Mouse (Mus musculus) urinary bladder, postnatal 25 days (tissue): Measurements from ENCODE around the gene Pfkl.
A peak's percentile ranks its signal among the peaks of the same experiment; 100 is the strongest.
"Not testable (repeated sequence)": the region's sequence is repeated elsewhere in the genome, so short reads cannot be mapped to it uniquely, and the experiment has no call there.

Source experiments
- DNase-seq: peaks from one replicate; pipeline ENCODE4 v3.0.0; 2022; ENCODE audit warnings: low spot score

The Pfkl gene

DNA sequence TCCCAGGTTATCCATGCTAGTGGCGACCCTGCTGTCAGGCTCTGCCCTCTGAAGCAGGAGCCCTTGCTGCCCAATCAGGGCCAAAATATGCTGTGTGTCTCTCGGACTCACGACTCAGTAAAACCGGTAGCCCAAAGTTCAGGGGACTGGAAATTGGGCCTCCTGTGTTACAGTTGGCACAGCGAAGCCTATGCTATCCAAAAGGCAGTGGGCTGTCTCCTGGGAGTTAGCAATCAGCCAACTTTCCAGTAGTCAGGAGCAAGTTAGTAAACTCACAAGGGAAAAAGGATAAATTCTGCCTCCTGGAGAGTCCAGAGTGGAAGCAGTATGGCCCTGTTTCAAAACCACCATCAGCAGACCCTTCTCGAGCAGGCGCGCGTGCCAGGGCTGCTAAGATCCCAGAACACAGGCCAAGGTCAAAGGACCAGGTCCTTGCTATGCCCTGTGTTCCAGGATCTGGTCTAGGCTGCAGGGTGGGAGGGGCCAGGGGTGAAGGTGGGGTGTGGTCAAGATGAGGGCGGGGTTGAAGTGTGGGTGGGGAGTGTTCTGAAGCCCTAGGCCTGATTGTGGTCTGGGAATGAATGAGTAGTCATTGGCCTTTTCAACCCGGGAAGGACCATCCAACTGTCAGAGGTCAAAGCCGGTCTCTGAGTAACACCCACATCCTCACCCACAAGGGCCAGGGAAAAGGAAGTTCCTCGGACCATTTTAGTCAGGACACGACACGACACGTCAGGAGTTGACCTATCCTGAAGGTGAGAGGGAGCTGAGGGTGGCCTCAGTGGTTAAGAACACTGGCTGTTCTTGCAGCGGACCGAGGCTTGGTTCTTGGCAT, 3.0 kb upstream of the Pfkl start:
- no peak for DNase-seq

DNA sequence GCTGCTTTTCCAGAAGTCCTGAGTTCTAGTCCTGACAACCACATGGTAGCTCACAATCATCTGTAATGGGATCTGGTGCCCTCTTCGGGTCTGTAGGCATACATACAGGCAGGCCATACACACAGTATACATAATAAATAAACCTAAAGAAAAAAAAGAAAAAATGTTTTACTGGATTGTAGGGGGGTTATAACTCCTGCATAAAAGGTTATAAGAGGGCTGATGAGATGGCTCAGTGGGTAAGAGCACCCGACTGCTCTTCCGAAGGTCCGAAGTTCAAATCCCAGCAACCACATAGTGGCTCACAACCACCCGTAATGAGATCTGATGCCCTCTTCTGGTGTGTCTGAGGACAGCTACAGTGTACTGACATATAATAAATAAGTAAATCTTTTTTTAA, 1.2 kb upstream of the Pfkl start:
- DNase-seq = not testable (repeated sequence)

DNA sequence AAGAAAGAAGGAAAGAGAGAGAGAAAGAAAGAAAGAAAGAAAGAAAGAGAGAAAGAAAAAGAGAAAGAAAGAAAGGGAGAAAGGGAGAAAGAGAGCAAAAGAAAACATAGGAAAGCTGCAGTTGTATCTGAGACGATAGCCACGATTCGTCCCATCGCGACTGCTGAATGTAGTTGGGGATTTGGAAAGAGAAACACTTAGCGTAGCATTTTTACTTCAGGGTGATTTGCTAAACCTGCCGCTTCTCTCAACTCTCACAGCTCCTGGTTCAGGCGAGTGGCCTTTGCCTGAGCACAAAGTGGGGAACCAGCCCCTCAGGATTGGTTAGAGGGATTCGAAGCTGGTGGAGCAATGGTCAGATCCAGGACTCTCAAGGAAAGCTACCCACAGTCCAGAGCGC, 452 bp upstream of the Pfkl start:
- DNase-seq = no peak

DNA sequence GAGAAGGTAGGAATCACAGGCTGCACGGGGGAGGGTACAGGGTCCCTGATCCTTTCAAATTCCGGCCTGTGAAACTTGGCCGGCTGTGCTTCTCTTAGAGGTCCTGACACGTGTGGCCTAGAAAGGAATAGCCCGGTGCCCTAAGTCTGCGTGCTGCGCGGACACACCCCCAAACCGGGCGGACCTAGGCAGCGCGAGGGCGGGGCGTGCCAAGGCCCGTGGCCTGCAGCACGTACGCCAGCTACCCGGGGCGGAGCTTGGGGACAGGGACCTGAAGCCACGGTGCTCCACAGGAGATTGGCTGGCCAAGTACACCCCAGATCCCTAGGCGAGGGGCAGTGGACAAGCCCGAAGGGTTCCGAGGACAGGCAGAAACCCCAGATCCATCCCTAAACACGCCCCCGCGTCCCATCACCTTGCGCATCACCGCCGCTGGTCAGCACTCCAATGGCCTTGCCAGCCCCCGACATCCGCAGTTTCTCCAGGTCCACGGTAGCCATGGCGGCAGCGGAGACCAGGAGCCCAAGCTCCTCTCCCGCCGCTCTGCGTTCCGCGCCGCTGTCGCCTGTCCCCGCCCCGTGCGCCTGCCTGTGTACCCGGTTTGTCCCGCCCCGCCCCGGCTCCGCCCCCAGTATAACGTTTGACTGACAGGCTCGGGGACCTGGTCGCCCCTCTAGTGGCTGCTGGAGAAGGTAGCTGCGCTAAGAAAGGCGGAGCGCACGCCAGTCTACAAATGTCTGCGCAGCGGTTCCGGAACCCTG, 519 bp downstream of the Pfkl start:
- peak; percentile 89 for DNase-seq

DNA sequence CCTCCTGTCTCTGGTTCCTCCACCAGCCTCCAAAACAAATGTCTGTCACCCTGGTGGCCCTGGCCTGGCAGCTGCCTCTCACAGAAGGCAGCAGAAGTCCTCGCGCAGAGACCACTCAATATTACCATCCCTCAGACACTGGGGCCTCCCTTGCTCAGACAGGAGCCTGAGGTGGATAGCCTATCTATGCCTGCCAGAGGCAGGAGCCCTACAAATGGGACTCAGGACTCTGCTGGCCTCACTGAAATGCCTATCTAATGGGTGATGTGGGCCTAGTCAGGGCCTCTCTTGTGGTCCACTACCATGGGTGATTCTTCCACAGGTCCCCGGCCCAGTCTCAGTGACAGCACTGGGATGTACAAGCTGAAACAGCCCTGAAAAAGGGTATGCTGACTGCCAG, 1.7 kb downstream of the Pfkl start:
- DNase-seq = no peak

DNA sequence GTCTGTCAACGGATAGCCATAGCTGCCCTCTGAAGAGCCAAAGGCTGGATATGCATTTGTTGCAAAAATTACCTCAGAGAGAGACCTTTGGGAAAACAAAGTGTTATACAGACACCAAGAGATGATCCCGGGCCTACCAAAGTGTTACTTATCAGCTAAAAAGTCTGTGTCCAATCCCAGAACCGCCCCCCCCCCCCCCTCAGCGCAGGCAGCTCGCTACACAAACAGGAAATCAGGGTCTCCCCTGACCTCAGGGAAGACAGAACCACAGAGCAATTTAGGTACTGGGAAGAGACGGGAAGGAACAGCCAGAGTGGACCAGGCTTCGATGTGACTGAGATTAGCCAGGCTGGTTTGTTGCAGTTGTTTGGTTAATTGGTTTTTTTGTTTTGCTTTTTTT, 2.7 kb downstream of the Pfkl start:
- no peak for DNase-seq

DNA sequence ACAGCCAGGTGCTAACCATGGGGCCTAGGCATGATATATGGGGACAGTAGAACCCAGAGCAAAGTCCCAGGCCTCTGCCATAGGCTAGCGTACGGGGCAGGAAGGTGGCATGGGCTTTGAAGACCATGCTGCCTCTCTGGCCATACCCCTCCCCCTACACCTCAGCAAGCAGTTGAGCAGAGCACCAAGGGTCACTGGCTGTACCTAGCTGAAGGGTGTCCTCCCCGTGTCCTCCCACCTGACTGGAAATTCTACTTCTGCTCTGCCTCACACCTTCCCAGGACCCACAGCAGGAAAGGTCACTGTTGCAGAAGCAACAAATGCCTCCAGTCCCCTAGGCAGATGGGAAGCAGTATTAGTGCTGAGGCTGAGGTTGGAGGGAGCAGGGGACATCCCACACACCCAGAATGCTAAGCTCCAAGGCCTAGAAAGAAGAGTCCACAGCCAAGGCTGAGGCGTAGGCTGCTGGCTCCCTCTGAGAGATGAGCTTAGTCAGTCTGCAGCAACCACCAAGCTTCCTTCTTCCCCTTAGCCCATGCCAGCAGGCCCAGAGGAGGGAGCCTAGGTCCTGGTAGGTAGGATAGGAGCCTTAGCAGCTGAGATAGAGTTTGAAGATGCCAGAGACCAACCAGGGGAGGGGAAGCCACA, 4.0 kb downstream of the Pfkl start:
- DNase-seq = no peak

DNA sequence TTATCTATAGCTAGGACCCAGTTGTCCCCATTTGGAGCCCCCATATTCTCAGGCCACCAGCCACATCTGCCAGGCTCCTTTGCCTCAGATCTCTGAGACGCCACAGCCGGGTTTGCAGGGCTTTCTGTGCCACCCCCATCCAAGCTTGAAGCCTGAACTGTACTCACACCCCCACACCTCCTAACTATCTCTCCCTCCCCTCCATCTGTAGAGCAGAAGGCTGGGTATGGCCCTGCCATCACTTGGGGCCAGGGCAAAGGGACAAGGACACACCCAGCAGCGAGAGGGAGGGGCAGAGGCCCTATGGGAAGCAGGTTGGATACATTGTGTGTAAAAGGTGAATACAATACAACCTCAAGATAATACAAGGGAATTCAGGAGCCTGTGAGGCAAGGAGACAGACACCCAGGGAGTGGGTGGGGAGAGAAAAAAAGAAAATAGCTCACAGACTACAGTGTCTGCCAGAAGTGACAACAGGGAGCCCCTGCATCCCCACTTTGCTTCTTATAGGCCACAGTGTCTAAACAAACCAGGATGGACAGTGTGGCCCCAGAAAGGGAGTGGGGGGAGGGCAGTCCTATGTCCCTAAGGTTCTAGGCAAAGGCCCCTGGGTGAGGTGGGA, 5.3 kb downstream of the Pfkl start:
- no peak for DNase-seq

DNA sequence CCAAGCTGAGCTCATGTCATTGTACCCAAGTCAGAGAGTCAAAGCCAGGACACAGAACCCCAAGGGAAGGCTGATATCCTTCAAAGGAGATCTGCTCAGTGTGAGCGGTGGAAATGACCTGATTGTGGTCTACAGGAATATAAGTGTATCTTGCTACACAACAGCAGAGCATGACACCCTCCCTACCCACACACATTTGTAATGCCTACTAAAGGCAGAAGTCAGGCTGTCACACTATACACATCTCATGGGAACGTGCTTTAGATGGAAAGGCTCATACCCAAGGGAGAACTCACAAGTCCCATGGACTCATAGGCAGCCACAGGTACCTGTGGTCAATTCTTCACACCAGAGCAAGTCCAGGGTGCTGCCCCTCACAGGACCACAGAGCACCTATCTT, 7.6 kb downstream of the Pfkl start:
- no peak for DNase-seq

DNA sequence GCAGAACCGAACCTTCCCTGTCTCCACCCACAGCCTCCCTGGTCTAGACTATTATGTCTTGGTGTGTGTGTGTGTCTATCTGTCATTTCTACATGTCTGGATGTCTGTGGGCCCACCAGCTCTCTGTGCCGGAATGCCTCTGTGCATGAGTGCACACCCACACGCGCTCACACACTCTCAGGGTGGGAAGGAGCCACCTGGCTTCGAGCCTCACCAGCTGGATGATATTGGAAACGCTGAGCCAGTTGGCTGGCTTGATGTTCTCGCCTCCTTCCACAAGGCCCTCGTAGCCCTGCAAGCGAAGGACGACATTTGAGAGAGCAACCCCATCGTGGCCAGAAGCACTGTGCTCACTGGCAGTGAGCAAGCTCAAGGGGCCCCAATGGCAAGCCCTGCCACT, 8.1 kb downstream of the Pfkl start:
- DNase-seq = no peak

DNA sequence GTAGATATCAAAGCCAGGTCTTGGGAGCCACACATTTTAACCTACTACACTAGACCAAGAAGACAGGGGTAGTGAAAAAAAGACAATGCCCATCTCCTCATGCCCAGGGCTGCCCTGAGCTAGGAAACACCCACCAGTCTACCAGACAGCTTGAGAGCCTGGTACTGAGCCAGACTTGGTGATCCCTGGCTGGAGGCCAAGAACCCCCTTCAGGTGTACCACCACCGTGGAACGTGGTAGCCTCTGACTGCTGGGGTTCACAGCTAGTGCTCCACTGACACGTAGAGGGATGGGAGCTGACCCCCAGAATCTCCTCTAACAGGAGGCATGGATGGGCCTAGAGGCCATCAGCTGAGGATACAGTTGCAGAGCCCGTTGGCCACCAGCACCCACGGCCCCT, 9.7 kb downstream of the Pfkl start:
- no peak for DNase-seq

DNA sequence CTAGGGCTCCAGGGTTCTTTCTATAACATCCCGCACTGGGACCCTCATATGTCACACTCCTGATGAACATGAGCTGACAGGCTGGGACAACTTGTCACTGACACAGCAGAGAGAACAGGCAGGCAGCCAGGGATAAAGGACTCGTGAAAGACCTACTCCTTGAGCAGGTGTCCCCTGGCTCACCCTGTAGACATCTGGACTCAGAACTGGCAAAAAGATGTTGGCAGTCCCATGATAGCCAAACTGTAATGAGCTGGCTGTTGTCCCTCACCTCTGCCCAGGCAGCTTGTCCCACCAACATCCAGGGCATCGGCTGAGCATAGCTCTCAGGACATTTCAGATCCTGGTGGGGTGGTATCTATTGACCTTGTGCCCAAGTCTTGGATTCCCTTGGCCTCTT, 14.2 kb downstream of the Pfkl start:
- no peak for DNase-seq

DNA sequence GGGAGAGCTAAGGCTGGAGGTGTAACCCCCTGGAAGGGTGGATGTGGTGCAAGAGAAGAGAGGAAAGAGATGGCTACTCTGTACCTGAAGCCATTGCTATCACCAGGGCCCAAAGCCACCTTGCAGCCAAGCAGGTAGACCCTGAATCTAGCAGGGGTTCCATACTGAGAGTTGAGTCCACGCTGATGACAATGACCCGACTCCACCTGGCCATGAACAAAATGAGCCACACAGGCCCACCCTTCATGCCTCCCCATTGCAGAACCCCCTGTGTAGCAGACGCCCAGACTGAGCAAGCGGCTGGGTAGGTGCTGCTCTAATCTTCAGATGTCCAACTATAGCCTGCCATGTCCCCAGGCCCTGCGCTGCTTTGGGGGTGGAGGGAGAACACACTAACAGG, 24.1 kb downstream of the Pfkl start:
- no peak for DNase-seq

DNA sequence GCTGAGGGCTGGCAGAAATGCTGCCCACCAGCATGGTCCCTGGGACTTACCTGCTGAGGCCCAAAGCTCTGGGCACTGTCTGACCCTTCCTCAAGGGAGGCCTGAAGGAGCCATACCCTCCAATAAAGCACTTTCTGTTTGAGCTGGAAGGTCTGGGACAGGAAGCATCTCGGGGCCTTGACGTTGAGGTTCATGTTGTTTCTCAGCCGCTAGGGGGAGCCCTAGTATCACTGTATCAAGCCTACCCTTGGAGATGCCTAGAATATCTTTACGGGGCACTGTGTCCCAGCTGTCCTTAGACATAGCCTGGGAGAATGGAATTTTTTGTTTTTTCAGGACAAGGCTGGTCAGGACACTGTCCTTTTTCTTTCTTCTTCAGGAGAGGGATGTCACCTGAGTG, 25.2 kb downstream of the Pfkl start:
- peak; percentile 75 for DNase-seq

DNA sequence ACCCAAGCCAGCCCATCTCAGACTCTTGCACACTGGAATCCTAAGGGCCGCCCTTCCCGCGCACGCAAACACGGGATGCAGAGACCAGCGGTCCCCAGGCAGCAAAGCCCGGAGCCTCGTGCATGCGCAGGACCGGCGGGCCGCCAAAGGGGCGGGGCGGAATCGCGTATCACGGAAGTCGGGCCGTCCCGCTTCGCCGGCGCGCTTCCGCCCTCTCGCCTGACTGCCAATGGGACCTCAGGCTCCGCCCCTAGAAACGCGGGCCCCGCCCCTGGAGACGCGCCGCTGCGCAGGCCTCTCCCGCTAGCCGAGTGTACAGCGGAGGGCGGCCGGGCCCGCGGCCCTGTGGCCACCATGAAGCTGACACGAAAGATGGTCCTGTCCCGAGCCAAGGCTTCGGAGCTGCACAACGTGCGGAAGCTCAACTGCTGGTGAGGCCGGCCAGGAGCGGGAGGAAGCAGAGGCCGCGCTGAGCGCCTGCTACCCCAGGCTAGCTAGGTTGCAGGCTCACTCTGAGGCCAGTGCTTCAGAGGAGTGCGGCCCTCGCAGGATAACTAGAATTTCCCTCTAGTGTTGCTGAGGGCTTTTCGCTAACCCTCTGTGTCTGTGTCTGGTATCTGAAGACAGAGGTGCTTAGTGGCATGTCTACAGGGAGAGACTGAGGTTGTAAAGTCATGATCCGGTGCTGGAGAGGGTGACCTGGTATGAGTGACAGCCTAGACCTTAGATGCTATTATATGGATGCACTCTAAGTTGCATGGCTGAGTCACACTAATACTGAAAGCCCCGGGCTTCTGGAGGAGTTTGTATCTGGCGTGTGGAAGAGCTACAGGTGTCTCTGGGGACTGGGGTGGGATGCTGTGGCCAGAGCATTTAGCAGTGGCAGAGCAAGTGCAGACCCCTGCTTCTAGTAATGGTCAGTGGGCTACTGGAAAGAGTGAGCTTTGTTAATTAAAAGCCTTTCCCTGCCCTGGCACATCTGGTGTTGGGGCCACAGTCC, 31.2 kb downstream of the Pfkl start, which contains the start of gene 1810043G02Rik:
TSS of gene 1810043G02Rik (plus strand) at position 174 of the 1,000 bp plus-strand sequence.
- DNase-seq = peak; percentile 99

DNA sequence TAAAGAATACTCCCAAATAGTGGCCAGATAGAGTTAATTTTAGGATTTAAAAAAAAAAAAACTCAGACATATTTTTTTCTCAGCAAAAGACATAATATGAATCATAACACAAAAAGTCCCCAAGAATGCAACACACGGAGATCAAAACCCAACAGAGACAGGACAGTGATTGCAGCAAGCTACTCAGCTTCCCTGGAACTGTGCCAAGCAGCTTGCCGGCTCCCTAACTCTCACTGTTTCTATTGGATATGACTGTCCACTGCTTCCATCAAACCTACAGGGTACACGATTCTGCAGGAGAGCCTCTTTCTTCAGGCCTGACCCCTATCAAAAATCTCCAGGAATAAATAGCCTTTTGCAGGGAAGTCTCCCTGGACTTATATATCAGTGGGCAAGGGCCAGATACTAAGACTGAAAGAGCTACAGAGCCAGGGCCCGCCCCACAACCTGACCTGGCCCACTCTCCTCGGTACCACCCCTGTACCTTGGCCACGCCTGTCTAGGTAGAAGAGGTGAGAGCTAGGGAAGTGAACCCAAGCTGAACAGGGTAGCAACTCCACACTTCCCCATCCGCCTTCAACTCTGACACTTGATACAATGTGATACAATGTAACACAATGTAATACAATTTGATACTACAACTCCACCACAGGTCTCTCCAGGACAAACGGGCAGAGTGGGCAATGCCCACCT, 33.3 kb downstream of the Pfkl start:
- peak; percentile 33 for DNase-seq

DNA sequence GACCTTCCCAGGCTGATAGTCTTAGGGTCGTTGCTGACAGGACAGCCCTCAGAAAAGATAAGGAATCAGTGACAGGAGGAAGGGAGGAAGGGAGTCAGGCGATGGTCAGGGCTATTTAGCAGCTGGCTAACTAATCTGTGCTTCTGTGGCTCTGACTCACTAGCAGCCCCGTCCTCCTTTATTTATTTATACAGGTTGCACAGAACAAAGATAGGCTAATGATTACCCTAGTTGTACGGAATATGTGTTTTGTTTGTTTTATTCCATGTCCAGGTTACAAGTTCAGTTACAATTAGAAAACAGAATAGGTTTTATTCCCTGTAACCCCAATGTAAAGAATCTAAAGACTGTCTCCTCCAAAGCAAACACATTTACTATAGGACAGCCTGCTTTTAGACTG, 34.2 kb downstream of the Pfkl start:
- no peak for DNase-seq

DNA sequence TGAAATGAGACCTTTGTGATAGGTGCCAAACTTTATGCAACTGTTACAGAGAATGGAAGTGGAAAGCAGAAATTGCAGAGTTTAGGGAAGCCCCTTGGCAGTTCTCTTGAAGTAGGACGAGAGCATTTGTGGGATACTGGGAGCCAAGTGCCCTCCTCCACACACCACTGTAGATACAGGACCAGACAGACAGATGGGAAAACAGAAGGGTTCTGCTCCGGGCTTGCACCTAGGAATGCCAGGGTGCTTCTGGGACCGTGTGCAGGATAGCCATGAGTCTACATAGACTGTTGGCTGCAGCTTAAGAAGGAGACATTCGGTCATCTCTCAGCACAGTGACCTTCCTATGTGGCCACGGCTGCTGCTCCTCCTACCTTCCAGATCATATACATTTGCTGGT, 35.1 kb downstream of the Pfkl start:
- DNase-seq = no peak

DNA sequence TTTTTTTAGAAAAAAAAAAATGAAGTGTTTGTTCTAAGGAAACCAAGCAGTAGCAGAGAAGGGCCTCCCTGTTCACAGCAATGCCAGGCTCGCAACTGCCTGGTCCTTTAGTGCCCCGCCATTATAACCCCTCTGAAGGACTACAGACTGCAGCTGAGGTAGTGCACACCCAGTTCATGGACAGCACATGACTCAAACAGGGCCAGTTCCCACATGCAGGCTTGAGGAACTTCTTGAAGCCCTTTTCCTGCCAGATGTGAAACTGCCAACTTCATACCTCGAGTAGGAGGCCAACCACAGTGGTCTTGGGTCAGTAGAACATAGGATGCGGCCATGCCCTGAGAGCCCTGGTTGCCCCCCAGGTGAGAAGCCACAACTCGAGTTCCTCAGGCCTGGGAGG, 35.6 kb downstream of the Pfkl start:
- DNase-seq = no peak

DNA sequence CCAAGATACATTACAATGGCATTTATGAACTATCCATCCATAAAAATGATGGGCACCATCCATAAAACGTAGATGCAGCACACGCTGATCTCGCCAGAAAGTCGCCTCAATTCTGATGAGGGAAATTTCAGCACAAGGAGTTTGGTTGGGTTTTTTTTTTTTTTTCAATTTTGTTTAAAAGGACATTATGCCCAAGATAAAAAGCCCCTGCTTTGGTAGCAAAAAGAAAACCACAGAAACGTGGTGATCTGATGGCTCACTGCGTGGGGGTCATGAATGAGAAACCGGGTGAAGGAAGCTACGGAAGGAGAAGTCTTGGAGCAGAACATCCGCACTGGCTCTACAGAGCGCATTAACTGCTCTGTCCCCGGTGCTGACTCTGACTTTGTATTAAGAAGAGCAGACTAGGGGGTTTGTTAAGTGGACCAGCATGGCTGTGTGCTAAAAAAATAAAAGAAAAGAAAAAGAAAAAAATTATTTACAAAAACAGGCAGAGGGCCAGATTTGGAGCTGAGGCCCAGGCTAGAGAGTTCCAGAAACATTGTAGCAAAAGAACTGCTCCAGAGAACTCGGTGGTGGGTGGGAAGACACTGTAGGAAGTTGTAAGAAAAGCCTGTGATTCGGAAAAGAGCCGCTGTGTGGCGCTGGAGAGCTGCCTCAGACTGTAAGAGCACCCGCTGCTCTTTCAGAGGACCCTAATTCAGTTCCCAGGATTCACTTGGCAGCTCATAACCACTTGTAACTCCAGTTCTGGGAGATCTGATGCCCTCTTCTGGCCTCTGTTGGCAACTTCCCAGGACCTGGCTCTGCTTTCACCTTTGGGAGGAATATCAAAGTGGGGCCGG, 38.0 kb downstream of the Pfkl start:
- DNase-seq = no peak
